Mouse (Mus musculus): Measurements from ENCODE around the gene Extl1.

Gene Extl1

DNA sequence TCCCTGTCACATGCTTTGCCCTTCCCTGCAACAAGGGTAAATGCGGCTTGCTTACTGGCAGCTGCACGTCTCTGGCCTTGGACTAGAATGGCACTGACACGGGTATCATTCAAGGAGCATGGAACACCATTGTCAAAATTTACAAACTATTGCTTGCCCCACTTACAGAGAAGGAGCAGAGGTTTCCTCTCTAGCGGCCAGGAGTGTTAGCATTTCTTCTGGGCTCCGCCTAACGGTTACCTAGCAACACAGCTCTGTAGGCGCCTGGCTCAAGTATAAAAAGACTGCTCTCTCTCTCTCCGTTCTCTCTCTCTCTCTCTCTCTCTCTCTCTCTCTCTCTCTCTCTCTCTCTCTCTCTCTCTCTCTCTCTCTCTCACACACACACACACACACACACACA, 8.9 kb upstream of the Extl1 start:
- in situ Hi-C loops (cut with MboI, MseI), result loop anchor here in 1 of 2 experiments (5.0 kb wide), 1 partner anchor 95 kb away; no protein-coding TSS in a partner anchor

DNA sequence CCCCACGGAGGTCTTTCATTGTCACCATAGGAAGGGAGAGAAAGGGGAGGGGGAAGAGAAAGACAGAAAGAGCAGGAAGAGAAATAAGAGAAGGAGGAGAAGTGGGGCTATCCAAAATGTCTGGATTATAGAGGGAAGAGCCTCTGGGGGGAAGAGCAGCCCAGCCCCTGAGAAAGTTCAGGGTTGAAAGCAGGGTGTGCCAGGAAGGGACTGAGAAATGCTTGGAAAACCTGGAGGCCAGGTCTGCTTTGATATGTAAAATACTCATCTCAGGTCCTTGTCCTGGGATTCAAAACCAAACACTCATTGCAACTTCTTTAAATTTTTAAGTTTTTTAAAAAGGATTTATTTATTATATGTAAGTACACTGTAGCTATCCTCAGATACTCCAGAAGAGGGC, 8.0 kb upstream of the Extl1 start:
- in situ Hi-C loops (cut with MboI, MseI), result loop anchor here in 1 of 2 experiments (5.0 kb wide), 1 partner anchor 94 kb away; no protein-coding TSS in a partner anchor

DNA sequence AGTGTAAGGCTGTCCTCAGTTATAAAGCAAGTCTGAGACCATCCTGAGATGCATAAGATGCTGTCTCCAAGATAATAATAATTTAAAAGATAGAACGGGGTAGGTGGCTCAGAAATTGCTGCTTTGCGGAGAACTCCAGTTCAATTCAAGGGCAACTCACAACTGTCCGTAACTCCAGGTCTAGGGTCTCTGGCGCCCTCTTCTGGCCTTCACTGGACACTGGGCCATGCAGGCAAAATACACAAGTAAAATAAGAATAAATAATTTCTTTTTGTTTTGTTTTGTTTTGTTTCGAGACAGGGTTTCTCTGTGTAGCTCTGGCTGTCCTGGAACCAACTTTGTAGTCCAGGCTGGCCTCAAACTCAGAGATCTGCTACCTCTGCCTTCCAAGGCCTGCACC, 4.7 kb upstream of the Extl1 start:
- in situ Hi-C loops (cut with MboI, MseI), result no loop called here

DNA sequence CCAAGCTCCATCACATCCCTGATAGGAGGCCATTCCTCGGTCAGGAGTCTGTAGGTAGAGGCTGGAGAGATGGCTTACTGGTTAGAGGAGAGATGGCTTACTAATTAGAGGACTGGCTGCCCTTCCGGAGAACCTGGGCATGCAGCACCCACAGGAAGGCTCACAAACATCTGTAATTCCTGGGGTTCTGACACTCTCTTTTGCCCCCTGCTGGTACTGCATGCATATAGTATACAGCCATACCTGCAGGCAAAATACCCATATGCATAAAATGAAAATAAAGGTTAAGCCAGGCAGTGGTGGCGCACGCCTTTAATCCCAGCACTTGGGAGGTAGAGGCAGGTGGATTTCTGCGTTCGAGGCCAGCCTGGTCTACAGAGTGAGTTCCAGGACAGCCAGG, 3.6 kb upstream of the Extl1 start:
- in situ Hi-C loops (cut with MboI, MseI), result no loop called here

DNA sequence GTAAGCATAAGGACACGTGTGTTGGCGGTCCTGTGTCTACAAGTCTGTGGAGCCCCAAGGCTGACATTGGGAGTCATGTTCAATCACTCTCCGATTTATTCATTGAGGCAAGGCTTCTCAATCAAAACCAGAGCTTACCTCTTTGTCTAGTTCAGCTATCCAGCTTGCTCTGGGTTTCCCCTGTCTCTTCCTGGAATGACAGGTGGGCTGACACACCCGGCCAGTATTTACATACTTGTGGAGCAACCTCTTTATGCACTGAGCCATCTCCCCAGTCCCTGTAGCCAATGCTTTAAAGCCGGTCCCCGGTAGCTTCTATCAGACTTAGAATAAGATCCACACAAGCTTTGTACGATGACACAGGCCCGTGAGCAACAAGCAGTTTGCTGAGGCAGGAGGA, 4.1 kb downstream of the Extl1 start:
- in situ Hi-C loops (cut with MboI, MseI), result no loop called here

DNA sequence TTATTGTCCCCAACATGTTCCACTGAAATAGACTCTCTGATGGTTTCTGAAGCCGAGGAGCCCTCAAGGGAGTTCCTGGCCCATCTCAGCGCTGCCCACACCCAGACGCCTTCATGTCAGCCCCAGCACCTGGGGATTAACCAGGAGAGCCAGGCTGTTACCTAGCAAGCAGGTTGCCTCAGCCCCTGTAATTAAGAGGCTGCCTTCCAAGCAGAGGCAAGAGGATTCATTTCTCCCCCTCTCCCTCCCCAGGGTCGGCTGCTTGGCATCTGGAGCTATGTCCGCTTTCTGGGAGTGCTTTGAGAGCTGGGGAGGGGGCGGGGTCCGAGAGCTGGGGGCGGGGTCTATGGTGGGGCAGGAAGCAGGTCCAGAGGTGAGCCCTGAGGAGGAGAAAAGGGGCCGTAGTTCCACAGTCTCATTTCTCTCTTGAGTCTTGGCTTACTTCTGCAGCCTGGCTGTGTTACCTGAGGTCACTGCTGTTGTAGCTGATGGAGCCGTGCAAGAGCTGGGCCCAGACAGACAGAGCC, 5.5 kb downstream of the Extl1 start:
- in situ Hi-C loops (cut with MboI, MseI), result no loop called here

DNA sequence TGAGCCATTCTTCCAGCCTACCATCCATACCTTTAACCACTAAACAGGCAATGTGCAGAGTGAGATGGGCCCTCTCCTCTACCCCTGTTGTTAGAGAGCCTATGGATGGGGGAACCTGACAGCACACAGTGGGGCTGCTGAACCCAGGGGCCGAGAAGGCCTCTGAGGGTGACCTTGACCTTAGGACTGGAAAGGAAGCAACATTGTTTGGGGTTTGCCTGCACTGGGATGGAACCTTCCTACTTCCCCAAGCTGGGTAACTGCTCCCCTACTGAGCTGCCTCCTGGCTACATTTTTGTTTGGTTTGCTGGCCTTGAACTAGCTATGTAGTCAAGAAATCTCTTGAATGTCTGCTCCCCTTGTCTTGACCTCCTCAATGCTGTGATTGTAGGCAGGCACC, 9.3 kb downstream of the Extl1 start:
- in situ Hi-C loops (cut with MboI, MseI), result no loop called here

DNA sequence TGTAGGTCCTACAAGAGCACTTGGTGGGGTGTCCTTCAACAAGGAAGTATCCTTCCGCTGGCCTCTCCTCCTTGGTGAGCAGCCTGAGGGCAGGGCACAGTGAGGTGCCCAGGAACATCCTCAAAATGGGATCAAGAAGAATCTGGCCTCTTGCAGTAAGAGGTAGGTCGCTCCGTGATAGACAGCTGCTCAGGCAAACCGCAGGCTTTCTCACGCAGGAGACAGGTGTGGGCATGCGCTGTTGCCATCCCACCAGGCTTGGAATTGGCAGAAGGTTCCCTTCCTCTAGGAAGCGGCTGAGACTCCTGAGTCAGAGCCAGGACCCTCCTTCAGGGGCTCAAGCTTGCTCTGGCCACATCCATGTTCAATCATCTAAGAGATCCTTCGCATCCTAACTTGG, 10.4 kb downstream of the Extl1 start:
- in situ Hi-C loops (cut with MboI, MseI), result no loop called here

DNA sequence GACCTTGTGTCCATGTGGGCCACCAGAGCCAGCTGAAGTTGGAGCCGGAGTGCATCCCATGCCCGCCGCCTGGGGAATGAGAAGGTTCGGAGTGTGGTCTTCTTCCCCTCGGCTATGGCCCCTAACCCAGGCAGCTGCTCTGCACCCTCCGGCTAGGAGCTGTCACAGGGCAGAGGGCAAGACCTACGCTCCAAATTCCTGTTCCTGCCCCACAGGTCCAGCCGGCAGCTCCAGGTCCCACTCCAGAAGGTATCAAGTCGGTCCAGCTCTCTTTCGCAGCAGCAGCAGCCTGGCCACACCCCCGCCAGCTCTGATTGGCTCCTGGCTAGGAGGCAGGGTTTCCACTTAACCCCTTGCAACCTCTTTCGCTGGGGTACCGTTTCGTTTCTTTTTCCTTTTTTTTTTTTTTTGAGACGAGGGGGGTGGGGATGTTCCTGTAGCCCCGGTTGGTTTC, 11.3 kb downstream of the Extl1 start:
- in situ Hi-C loops (cut with MboI, MseI), result no loop called here

DNA sequence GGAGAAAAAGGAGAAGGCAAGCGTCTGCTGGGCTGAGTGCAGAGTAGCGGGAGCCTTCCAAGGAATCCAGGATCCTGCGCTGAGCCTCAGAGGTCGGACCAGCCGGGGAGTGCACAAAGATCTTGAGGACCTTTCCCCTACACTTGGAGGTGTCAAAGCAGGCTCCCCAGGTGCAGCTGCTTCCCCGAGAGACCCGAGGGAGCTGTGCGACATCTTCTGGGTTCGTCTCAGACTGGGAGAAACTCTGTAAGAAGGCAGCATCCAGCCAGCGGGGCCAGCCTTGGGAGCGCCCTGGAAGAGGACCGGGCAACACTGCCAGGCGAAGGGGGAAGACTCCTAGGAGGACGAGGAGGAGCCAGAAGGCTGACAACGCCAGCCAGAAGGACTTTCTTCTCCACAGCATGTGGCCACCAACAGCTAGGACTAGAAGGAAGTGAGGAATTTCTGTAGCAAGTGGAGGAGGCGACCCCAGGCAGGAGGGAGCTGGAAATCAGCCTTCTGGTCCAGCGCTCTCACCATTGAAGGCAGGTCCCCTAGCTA, 12.3 kb downstream of the Extl1 start:
- in situ Hi-C loops (cut with MboI, MseI), result no loop called here

DNA sequence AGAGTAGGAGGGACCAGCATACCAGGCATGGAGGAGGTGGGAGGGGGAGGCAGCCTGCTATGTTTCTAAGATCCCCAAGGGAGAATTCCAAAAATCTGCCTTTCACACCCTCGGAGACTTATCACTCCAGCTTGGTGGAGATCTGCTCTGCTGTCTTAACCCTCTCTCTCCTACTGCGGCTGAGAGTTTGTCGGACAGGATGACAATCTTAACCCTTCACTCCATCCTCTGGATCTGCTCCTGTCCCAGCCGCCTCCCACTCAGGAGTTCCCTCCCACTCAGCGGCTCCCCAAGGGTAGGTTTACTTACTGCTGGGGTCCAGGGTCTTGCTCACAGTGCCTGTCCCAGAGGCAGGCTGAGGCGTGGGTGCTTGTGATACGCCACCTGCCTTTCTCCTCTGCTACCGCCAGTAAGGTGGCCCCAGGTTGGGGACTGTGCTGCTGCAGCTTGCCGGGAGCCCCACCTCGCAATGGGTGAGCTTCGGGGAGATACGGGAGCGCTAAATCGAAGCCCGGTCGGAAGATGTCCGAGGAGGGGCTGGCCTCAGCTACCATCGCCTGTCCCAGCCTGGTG, 12.9 kb downstream of the Extl1 start:
- in situ Hi-C loops (cut with MboI, MseI), result no loop called here

DNA sequence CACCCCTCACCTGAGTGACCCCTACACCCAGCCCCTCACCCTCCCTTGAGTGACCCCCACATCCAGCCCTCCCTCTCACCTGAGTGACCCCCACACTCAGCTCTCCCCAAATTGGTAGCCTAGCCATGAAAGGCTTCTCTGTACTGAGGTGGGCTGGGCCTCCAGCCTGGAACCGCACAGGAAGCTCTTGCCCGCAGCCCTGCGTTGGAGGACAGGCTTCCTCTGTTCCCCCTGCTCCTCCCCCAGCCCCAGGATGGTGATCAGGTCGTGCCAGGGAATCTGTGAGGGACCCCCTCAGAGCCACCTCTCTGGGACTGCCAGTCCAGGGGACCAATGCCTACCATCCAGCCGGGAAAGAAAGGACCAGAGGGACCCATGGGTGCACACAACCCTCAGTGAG, 18.4 kb downstream of the Extl1 start:
- in situ Hi-C loops (cut with MboI, MseI), result loop anchor here in 1 of 2 experiments (10.0 kb wide), 1 partner anchor 1570 kb away; no protein-coding TSS in a partner anchor

DNA sequence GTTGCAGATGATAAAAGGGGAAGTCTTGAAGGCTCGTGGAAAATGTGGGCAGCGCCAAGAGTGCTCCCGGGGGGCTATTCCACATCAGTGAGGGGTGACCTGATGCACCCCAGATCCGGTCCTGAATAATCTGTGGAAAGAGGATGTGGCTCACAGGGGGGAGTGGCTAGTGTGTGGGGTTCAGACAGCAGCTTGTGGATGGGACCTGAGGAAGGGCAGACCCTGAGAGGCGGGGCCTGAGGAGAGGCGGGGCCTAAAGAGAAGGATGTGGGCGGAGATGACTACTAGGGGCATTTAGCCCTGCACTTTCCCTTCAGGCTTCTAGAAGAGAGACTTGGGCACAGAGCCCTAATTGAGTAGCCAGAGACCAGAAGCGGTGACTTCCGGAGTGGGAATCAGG, 21.1 kb downstream of the Extl1 start:
- in situ Hi-C loops (cut with MboI, MseI), result loop anchor here in 1 of 2 experiments (10.0 kb wide), 1 partner anchor 1572 kb away; no protein-coding TSS in a partner anchor

DNA sequence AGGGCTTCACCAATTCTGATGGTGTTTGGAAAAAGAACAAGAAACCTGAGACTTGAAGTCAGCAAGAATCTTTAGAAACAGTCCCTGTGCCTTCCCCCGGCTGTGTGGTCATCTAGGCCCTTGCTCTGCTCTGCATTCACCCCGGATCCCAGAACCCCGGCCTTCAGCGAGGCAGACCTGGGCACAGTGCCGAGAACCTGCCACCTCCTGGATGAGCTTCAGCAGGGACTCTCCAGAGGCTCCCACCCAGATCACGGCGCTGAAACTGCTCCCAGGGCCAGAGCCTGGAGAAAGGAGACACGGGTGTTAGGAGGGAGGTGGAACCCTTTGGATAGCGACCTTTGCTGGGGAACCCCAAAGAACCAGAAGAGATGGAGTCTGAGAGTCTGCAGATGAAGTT, 21.5 kb downstream of the Extl1 start:
- in situ Hi-C loops (cut with MboI, MseI), result loop anchor here in 1 of 2 experiments (10.0 kb wide), 1 partner anchor 1573 kb away; no protein-coding TSS in a partner anchor

DNA sequence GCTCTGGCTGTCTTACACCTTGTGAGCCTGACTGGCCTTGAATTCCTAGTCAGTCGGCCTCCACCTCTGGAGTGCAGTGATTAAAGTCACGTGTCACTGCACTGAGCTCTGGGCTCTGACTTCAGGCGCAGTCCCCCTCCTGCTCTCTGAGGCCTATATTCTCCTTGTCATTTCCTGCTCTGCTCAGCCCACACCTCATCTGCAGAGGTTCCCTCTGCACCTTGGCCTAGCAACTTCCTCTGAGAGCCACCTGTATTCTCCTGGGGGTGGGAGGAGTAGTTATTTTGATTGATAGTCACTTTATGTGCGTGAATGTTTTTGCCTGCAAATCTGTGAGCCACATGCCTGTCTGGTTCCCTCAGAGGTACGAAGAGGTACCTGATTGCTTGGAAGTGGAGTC, 22.4 kb downstream of the Extl1 start:
- in situ Hi-C loops (cut with MboI, MseI), result loop anchor here in 1 of 2 experiments (10.0 kb wide), 1 partner anchor 1574 kb away; no protein-coding TSS in a partner anchor

DNA sequence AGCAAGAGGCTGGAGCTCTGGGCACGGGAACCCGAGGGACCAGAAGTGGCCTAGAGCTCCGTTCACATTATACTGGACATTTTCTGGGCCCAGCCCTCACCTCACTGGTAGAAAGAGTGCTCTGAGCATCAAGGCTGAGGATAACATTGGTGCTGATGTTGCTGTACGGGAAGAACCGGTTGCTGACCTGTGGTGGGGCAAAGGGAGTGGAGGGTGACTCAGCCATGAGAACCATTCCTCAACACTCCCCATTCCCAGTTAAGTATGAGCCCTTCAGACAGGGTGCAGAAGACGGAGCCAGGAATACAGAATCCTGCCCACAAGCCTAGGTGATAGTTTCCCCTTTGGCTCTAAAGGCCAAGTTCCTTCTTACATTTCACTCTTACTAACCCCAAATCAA, 24.0 kb downstream of the Extl1 start:
- in situ Hi-C loops (cut with MboI, MseI), result loop anchor here in 1 of 2 experiments (10.0 kb wide), 1 partner anchor 1575 kb away; no protein-coding TSS in a partner anchor

DNA sequence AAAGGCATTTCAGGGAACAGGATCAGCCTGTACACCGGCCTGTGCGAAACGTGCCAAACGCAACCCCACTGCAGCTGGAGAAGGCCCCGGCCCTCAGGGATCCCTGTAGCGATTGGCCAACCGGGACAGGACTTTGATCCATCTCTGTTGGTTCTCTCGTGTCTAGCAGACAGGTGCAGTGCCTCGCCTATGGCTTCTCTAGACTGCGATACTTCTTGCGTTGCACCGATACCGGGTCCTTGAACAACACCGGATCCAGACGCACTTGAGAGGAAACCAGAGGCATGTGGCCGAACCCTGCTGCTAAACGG, 26.2 kb downstream of the Extl1 start:
- in situ Hi-C loops (cut with MboI, MseI), result no loop called here

DNA sequence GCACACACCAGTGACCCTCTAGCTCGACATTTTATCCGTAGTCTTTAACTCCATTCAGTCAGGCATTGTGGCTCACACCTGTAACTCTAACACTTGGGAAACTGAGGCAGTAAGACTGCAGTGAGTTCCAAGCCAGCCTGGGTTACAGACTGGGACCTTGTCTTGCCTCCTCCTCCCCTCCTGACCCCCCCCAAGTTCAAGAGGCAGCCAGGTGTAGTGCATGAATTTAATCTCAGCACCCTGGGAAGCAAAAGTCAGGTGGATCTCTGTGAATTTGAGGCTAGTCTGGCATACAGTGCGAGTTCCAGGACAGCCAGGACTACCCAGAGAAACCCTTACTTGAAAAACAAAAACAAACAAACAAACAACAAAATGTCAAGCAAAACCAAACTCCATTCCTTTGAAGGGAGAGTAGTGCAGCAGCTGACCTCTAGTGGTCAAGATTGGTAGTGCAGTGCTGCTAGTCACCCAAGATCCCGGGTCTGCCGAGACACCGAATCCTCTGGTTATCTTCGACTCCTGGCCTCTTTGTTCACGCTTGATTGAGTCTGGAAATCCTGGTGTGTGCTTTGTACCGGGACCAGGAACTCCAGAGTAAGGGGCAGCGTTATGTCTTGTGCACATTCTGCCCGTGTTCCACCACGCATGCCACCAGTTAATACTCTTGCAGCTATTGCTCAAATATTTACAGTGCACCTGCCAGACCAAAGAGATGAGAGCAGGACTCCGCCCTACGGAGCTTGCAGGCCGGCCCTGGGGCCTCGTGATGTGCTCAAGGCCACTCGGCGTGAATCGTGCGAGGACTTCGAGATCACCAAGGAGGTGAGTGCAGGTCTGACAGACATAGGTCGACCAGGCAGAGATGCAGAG, 26.8 kb downstream of the Extl1 start:
- in situ Hi-C loops (cut with MboI, MseI), result no loop called here

DNA sequence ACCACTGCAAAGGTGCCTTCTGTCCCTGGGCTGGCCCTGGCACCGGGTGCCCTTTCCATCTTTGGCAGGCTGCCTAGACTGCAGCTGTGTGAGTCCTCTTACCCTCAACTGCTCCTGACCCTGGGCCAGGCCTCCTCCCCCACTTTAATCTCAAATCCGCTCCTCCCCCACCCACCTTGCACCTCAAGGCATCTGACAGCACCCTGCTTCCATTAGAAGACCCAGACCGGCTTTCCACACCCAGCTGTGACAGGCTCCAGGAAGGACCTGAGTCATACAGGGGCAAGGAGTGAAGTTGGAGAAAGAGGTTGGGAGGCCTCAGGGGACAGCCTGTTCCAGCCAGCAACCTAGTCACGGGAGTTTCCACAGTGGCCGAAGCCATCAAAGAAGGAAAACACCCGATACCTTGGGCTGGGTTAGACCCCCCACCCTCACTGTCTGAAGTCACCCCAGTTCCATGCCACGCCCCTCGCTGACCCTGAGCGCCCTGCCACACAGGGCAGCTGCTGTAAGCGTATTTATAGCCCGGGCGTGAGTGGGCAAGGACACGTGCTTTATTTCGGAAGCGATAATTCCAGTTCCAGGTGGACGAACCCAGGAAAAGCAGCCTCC, 27.7 kb downstream of the Extl1 start:
- in situ Hi-C loops (cut with MboI, MseI), result no loop called here

DNA sequence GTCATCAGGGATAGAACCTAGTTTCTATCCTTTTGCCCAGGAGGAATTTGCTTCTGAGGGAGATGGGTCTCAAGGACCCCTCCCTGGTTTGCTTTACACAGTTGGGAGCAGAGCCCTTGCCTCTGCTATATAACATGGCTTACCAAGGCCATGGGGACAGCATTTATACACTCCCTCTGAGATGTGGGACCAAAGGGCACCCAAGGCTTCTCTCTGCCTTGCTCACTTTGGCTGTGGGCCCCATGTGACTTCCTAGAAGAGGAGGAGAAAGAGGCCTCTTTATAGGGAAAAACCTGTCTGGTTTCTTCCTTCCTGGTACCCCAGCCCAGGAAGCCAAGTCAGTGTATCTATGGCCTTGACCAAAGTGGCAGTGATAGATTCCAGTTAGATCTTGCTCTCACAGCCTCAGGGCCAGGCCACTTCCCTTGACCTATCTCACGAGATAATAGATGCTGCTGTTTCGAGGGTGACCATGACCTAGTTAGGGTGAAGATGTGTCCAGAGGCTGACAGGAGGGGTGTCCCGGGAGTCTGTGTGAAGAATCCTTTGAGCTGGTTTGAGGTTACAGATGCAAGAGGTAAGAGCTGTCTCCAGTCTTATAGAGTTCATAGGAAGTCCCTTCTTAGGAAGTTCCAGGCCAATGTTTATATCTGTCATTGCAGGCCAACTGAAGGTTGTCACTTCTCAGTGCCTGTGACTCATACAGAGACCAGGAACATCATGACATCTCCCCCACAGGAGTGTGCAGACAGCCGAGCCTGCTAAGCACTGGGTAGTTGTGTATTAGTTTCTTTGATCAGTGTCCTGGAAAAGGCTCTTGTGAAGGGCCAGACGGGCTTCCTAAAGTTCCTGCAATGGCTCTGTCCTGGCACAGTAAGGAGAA, 29.9 kb downstream of the Extl1 start:
- in situ Hi-C loops (cut with MboI, MseI), result no loop called here

DNA sequence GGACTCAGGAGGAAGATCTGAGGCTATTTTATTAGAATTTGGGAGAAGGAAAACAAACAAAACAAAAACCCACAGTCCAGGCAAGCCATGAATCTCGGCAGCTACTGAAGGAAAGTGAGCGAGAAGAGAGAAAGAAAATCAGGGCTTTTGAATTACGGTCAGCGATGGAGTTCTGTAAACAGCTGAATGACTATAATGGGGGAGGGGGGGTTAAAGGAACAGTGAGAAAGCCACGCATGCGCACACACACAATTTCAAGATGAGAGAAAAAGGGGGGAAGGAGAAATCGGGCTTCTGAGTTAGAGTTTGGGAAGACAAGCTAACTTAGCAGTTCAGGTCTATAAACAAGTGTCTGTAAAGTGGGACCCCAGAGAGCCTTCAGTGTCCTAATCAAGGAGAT, 30.7 kb downstream of the Extl1 start:
- in situ Hi-C loops (cut with MboI, MseI), result no loop called here

Data from T-helper 17 cell (primary cell).